Mouse (Mus musculus): ENCODE data around the gene Samd1.
"Not testable (repeated sequence)": the region's sequence is repeated elsewhere in the genome, so short reads cannot be mapped to it uniquely, and the experiment has no call there.

The Samd1 gene

DNA sequence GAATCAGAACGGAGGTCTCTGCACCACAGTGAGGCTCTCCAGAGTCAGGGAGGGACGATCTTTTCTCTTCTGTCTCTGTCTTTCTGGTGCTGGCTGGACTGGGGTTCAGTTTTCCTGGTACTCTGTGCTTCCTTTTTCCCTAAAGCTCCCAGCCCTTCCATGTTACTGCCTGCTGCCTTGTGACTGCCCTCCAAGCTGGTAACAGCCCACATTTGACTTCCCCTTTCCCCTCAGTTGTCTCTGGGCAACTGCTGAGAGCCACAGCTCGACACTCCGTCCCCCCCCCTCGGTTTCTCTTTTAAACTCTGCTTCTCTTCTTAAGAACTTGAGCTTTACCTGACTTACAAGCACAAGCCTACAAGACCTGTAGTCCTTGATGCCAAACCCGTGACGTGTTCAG lies 8.2 kb upstream of the Samd1 start:
- no peak for DNase-seq

DNA sequence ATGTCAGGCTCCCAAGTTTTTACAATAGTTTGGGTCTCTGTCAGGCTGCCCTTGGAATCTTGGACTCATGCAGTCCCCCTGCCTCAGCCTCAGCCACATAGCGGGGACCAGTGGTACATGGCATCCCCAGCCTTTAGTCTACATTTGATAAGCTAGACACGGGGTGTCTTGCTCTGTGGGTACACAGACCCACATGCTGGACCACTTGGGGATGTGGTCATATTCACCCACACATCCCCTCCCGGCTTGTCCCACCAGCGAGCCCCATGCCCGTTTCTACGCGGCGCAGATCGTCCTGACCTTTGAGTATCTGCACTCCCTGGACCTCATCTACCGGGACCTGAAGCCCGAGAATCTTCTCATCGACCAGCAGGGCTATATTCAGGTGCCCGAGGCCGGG lies 7.3 kb upstream of the Samd1 start:
- no peak for DNase-seq

GRCm38 (mm10) chr8:83992488-83992887 lies 5.0 kb upstream of the Samd1 start:
- DNase-seq, result no peak

- no peak for DNase-seq
Measured at GRCm38 (mm10) chr8:83994030-83994429, 3.4 kb upstream of the Samd1 start.

DNA sequence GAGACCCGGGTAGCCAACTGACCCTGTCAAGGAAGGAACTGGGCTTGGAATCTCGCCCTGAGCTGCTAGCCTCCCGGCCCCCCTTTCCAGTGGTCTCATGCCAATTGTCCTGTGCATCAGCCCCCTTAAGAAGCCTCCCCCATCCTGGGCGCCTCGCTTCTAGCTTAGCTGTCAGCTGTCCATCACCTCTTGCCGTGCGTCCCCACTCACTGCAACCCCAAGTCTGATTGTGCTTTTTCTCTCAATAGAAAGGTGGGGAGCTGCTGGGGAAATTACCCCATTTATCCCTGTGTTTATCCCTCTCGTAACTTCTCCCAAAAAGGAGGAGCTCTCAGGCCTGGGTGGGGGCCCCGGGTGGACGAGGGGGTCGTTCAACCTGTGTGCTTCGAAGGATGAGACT lies 1.5 kb upstream of the Samd1 start:
- no peak for DNase-seq

- peak; percentile 72 to 86 for DNase-seq
Measured at GRCm38 (mm10) chr8:83996567-83997505, 636 bp upstream of the Samd1 start.

DNA sequence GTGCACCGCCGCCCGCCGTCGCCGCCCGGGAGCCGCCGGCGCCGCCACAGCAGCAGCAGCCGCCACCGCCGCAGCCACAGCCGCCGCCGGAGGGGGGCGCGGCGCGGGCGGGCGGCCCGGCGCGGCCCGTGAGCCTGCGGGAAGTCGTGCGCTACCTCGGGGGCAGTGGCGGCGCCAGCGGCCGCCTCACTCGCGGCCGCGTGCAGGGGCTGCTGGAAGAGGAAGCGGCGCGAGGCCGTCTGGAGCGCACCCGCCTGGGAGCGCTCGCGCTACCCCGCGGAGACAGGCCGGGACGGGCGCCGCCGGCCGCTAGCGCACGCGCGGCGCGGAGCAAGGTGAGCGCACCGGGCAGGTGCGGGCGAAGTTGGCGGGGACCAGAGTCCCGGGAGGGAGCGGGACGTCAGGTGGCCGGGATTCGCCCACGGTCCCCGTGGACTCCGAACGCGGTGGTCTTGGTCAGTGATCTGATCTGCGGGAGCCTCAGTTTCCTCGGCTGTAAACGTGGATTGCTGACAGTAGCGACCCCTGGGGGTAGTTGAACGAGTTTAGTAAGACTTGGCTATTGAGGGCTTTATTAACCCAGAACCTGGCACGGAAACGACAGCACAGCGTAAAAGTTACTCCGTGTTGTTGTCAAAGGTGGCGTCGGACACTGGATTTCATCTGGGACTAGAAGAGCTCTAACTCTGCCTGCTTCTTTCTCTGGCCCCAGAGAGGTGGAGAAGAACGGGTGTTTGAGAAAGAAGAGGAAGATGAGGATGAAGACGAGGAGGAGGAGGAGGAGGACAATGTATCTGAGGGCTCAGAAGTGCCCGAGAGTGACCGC lies 972 bp downstream of the Samd1 start:
- peak in 1 of 2 experiments; percentile 51 for DNase-seq

DNA sequence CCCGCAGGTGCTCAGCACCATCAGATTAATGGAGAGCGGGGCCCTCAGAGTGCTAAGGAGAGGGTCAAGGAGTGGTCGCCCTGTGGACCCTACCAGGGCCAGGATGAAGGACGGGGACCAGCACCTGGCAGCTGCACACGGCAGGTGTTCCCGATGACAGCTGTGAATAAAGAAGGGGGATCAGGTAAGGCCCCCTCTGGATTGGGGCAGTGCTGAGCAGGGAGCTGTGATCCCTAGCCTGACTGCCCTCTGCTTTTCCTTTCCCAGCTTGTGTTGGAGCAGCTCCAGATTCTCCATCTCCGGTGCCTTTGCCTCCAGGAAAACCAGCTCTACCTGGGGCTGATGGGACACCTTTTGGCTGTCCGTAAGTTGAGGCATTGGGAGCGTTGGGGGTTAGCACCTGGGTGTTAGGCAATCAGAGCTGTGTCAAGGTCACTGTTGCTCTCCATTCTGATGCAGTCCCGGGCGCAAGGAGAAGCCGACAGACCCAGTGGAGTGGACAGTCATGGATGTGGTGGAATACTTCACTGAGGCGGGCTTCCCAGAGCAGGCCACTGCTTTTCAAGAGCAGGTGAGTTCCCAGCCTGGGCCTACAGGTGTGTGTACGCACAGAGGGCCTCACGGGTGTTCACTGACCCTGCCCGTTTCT lies 1.7 kb downstream of the Samd1 start:
- no peak for DNase-seq

GRCm38 (mm10) chr8:83999825-84000224 lies 2.4 kb downstream of the Samd1 start:
- DNase-seq, result no peak

GRCm38 (mm10) chr8:84001281-84002000 lies 4.0 kb downstream of the Samd1 start, which contains the start of gene 1700067K01Rik:
Gene 1700067K01Rik, plus strand, starts transcription at chr8:84001502.
- no peak for DNase-seq

GRCm38 (mm10) chr8:84002957-84003611 lies 5.6 kb downstream of the Samd1 start:
- no peak for DNase-seq

- DNase-seq, result no peak
Measured at GRCm38 (mm10) chr8:84003612-84004246, 6.3 kb downstream of the Samd1 start.

- peak; percentile 90 to 93 for DNase-seq
Measured at GRCm38 (mm10) chr8:84004533-84005201, 7.2 kb downstream of the Samd1 start.

DNA sequence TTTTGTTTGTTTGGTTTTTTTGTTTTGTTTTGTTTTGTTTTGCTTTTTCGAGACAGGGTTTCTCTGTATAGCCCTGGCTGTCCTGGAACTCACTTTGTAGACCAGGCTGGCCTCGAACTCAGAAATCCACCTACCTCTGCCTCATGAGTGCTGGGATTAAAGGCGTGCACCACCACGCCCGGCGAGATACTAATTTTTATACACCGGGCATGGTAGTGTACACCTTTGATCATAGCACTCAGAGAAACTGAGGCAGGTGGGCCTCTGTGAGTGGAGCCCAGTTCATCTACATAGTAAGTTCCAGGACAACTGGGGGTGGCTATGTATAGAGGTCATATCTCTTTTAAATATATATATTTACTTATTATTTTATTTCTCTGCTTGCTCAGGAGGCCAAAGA lies 8.0 kb downstream of the Samd1 start:
- not testable (repeated sequence) for DNase-seq

DNA sequence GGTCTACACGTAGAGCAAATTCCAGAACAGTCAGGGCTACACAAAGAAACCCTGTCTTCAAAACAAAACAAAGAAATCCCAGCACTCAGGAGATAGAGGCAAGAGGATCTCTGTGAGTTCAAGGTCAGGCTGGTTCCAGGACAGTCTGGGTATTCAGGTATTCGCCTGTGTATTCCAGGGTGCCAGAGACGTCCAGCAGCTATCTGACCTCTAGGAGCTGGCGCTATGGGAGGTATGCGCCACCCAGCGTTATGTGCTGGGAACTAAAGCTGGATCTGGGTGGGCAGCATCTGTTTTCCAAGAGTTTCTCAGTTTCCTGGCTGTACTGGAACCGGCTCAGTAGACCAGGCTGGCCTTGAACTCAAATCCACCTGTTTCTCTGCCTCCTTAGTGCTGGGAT lies 10.9 kb downstream of the Samd1 start:
- no peak for DNase-seq

DNA sequence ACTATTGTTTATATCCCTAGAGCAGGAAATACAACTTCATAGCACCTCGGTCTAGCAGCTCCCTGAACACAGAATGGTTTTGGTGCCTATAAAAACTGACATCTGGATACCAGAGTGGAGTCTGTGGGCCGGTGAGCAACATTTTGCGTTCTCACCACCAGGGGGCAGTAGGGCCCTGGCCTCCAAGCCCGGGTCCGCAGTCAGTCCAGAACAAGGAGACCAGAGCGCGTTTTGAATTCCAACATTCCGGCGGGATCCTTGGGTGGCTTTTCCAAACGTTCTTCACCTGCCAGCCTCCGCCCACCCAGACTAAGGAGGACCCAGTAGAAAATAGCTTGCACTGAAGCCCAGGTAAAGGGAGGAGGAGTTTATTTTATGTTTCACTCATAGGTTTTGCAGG lies 12.4 kb downstream of the Samd1 start:
- peak; percentile 85 to 90 for DNase-seq

DNA sequence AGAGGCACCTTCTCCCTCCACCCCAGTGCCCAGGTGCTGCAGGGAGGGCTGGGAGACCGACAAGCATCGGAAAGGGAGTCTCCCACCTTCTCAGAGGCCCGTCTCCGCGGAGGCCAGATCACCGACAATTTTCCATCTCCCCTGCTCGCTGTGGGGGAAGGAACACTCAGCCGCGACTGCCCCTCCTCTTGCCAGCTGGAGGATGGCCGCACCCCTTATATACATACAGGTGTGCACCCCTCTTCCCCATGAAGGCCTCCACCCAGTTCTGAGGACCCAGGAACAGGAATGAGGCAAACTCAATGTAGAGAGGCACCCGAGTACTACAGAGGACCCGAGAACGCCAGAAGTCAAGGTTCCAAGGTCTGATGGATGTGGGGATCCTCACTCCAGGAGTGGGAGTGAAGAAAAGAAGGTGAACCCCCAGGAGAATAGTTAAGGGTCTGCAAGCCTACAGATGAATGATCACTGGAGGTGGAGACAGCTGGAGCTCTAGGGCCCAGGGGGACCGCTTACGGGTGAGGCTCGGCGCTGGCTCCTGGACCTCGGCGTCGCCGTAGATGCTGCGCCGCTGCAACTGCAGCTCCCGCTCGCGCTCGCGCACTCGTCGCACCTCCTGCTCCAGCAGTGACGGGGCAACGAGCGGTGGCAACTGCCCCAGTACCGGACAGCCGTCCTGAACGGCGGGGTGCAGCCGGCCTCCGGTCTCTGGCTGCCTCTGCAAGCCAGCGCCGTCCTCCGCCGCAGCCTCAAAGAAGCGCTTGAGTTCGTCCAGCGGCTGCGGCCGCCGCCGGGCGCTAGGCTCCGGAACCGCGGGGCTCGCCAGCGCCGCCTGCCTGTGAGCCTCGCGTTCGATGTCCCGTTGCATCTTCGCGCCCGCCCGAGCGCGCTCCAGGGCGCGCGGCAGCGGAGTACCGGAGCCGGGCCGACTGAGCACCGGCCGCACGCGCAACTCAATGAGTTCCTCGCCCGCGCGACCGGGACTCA lies 13.4 kb downstream of the Samd1 start:
- peak; percentile 75 to 79 for DNase-seq

DNA sequence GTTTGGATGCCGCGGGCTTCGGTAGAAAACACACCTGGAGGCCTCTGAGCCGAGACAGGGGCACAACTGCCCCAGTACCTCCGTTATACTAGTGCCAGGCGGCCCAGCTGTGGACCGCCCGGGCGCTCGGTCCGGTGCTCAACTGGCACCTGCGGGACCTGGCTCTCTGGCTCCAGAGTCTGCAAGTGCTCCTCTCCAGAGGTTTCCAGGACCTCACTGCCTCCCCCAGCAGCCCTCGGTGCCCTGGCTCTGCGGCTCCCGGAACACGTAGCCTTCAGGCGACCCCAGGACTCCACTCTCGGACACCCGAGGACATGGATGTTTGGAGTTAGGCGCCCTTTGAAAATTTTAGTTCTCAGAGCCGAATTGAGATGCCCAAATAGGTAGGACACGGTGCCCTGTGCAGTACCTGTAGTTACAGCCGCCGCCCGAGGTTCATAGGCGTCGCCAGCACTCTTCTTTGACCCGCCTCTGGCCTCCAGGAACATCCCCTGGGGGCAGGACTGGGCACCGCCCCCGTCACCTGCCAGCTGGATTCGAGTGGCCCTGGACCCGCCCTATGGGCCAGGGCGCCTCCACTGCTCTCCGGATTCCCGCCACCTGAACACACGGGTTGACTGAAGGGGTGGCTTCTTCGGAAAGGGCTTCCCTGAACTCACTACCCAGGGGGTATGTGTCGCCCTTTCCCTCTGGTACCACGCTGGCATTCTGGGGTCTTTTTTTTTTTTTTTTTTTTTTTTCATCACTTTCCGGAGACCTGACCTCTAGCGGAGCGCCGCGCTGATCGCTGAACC lies 14.4 kb downstream of the Samd1 start, which contains the start of gene 2210011C24Rik:
2210011C24Rik (minus strand) TSS at position 467 of the 794 bp plus-strand sequence.
- no peak for DNase-seq

Data from cerebellum, postnatal 36 days (tissue).